Mouse (Mus musculus) ES-Bruce4 (cell line): ENCODE data around the gene Camk2d.

Source experiments
- CTCF ChIP-seq: IDR thresholded peaks from one replicate; pipeline ENCODE4 v1.8.1; 2011; ENCODE audit warnings: low read depth, low read length
- EP300 ChIP-seq: IDR thresholded peaks from 2 replicates; pipeline ENCODE4 v1.6.1; 2011; ENCODE audit warnings: low read depth, low read length; ENCODE audit not compliant: insufficient read depth
- POLR2A ChIP-seq: IDR thresholded peaks from one replicate; pipeline ENCODE4 v1.8.1; 2011; ENCODE audit warnings: low read length; ENCODE audit not compliant: insufficient read depth

DNA sequence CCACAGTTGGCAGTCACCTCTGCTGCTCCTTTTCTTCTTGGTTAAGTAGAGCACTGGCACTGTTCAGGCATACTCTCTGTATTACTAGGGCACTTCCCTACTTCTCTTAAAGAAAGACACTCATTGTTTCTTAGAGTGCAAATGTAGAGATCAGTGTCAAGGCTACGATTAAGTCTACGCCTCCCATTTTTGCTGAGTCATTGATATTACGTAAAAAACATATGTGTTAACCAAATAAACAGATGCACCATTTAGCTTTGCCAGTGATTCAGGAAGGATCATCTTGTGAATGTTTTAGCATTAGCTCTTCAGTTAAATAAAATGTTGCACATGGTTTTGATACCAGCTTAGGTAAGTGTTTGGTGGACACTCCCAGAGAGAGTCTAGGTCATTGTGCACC lies 215.5 kb downstream of the Camk2d start:
- no peak for TF ChIP-seq CTCF
- TF ChIP-seq POLR2A = no peak
- TF ChIP-seq EP300 = no peak
